Mouse (Mus musculus) gastrocnemius, adult 8-10 months (tissue): ENCODE measurements at regions not wholly inside any gene's neighbourhood (a gene's known extent, or its start where the extent isn't known, plus 50 kb on each side); places are given as distances from the start of the nearest gene placed in this dataset.

Experiments used
- DNase-seq, 2 experiments: peaks; one replicate each; pipeline ENCODE4 v3.0.0; 2022; ENCODE audit warnings: low spot score in 2 of 2

DNA sequence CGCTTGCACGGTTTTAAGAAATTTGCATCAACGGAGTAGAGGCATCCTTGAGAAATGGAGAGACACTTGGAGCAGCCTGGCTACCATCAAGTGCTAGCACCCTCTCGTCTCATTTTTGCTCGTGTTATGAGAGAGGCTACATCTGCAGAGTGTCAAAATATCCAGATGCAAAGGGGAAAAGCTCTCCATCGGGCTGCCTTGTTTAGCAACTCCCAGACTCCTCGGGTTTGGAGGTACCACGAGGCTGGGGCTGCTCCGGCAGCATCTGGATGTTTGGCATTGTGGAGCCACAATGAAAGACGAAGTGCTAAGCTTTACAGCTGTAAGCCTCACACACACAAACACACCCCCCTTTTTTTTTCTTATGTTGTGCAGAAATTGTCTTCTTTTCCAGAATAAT, 270.5 kb upstream of the Gm765 start:
- DNase-seq = no peak

DNA sequence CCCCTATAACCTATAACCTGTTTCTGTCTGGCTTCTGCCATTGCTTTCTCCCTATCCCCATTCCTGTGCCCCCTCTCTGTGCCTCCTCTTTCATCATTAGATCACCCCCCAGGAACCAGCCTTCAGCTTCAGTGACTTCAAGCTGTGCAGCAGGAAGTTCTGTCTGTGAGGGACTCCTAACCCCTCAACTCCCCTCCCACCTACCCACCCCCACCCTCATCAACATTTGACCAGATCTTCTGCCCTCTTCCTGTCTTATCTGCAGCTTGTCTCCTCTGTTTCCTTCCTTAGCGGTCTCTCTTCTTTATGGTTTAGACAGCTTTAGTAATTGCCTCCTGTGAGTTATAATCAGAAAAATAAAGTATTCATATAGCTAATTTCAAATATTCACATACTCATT, 266.6 kb upstream of the Gm765 start:
- no peak for DNase-seq

DNA sequence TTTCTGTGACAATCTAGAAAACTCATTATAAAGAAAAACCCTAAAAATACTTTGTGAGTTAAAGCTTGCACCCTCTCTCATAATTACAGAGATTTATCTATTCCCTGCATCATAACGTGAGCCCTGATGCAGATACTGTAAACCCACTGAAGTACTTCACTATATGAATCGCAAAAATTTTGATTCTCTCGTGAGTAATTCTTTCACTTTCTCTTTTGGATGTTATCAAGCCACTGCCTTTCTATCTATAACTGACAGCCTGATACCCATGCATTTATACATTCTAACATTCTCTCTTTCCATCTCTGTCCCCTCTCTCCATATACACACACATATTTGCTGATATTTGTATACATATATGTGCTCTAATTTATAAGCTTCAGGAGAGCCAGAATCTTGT, 264.1 kb upstream of the Gm765 start:
- DNase-seq = no peak

DNA sequence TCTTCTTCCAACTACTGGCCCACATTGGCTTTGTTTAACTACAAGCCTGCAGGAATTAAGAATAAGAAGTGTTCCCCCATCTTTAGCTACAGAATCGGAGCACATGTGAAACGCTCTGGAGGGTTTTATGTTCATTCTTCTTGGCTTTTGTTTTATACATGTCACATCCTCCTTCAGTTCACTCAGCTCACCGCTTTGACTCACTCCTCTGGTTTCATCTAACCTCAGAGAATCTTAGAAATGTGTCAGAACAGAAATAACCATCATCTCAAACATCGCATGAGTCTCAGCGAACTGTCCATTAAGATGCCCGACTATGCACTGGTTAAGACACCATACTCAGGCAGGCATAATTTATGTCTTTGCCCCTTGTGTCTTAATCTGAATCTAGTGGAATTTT, 255.1 kb upstream of the Gm765 start:
- DNase-seq = no peak

DNA sequence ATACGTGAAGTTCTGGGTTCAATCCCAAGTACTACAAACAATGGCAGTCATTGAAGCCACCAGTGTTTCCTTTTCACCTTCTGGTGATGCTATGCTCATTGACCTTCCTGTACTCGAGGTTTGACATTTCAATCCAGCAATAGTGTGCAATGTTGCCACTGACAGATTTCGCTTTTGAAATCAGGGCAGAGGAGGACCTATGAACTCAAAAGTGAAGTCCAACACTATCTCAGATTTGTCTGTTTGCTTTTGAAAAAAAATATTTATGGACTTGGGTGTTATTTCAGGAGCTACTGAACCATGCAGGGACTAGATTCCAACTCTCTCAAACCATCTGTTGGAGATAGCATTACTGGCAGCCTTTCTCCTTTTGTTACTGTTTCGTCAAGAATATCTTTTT, 248.4 kb upstream of the Gm765 start:
- no peak for DNase-seq

DNA sequence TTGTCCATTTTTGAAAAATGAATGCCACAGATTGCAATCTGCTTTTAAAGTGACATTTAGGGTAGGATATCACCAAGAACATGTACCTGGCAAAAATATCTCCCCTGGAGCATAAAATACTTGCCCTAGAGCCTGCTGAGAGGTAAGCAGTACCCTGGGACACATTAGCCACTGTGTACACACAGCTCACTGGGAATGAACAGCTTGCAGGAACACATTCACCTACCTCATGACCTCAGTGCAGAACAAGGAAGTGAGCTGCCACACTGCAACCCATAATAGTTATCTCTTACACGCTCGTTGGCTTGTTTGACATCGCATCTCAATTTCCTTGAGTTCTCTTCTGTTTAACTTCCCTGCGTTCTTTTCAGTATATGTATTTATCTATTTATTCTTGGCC, 246.4 kb upstream of the Gm765 start:
- no peak for DNase-seq

DNA sequence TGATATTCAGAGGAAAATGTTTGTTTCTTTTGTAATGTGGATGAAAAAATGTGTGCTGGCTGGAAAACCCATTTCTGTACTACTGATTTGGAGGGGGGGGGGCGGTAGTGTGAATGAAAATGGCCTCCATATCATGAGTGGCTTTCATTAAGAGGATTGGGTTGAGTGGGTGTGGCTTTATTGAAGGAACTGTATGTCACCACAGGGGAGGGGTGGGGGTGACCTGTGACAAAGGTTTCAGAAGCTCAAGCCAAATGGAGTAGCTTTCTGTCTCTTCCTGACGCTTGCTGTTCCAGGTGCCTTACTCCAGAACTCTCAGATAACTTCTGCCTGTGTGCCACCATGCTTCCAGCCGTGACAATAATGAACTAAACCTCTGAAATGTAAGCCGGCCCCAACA, 242.0 kb upstream of the Gm765 start:
- DNase-seq = no peak

DNA sequence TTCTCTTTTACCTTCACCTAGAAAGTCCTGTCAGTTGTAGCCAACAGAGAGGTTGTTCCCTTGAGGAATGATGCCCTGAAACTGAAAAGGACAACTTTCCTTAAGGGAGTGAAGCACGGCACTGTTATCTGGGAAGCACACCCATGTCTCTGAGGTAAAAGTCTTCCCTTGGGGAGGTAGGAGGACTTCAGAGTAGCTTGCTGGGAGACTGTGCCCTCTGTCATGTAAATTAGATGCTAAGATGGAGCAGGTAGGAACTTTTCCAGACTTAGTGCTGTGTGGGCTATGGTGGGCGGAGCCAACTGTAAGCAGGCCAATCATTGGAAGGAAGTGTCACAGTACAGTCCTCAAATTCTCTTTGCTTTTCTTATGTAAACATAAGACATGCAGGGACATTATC, 240.3 kb upstream of the Gm765 start:
- no peak for DNase-seq

DNA sequence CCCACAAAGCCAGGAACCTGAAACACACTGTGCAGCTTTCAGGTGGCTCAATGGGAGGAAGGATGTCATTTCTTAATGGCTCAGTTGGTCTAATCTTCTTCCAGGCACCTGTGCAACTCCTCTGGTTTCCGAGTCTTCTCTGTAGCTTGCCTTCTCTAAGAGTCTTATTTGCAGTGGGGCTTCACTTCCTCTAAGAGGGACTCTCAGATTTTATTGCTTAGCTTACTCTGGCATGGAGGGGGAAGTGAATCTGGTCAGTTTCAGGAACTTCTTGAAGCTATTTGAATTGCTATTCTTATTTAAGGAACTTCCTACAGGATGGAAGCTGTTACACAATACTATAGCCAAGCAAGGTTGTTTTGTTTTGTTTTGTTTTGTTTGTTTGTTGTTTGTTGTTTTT, 232.7 kb upstream of the Gm765 start:
- DNase-seq = no peak

DNA sequence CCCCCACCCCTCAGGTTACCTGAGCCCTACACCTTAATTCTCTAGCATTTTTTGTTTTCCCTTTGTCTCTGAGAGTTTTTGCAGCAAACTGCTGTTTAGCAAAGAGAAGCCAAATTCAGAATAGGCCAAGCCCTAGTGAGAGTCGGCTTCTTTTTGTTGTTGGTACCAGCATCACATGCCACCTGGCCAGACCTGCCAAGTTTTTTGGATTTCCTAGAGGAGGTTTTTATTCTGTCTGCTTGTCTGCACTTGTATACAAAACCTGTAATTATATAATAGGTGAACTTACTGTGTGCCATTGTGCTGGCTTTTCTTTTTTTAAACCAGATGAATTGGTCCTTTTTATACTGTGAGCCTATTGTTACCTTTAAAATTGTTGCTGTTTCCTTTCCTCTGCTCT, 213.1 kb upstream of the Gm765 start:
- DNase-seq = no peak

DNA sequence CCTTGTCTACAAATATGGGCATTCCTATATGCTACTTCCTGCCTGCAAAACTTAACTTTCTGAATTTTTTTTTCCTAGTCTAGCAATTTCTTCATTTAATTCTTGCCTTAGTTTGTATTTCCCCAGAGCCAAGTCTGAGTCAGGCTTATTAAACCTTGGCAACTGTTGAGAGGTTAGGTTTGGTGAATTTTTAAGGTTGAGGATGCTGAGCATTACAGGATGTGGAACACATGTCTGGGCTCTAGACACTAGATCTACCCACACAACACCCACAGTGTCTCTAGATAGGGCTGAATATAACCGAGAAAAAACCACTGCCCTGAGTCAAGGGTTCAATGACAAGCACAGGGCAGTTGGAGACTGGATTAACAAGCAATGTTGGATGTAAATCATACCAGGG, 211.4 kb upstream of the Gm765 start:
- no peak for DNase-seq

DNA sequence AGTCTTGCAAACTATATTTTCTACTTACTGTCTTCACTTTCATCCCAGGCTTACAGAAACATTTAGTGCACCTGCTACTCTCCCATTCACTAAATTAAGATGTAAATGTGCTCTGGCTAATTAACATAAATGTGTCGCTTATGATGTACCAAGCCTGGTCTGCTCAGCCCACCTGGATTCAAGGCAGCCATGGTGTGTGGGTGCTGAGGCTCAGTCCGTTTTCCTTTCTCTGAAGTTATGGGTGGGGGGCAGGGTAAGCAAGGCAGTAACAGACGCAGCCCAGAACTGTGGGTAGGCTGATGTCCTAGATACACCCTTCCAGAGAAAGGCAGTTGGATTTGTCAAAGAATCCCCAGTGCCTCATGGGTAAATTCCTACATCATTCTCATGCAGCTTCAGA, 209.2 kb upstream of the Gm765 start:
- no peak for DNase-seq

DNA sequence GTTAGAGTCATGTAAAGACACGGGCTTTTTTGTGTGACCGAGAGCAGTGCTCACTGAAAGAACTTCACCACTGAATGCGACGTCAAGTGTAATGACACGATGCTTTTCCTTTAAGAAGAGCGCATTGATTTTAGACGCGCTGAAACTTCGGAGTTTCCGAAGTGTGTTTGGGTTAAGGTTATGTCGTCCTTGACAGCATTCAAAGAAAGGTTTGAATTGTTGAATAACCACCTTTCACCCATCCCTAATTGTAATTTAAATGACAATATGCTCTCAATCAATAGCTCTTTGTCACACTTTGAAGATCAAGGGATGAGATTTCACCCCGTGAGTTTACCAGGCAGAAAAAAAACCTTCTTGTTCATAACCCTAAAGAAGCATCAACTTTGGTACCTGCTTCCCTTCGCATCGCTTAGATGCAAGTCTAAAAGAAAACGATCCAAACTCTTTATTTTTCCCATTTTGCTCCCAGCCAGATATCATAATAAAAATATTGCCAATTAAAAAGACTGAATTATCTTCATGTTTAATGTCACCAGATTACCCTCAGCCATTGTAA, 184.4 kb upstream of the Gm765 start:
- no peak for DNase-seq

DNA sequence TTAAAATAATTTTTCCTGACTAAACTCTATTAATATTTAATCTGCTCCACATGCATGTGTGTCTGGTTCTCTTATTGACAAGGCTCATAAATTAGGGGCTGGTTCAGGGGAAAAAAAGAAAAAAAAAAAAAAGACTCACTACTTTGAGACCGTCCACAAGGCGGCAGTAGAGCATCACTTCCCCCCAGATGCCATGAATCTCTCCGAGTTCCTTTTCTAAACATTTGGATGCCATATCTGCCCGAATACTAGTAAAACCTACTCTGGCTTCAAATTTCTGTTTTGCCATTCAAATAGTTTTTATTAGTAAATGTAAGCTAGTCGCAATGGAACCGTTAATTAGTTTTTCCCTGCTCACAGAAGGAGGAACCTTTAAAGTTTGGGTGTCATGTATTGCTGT, 182.7 kb upstream of the Gm765 start:
- DNase-seq = no peak

DNA sequence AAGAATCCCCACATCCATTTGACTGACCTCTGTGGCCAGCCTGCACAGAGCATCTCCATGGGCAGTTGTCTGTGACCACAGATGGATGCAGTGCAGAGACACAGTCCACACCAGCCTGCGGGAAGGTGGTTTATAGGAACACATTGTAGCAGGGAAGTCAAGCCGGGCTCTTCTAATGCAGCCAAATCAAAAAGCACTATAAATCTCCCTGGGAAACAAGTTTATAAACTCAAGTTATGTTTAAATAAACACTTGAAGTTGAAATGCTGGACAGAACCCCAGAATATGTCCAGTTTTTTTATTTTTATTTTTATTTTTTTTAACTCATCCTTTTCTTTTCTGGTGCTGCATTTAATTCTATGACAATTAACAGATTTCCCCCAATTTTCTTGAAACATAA, 182.1 kb upstream of the Gm765 start:
- DNase-seq = no peak

DNA sequence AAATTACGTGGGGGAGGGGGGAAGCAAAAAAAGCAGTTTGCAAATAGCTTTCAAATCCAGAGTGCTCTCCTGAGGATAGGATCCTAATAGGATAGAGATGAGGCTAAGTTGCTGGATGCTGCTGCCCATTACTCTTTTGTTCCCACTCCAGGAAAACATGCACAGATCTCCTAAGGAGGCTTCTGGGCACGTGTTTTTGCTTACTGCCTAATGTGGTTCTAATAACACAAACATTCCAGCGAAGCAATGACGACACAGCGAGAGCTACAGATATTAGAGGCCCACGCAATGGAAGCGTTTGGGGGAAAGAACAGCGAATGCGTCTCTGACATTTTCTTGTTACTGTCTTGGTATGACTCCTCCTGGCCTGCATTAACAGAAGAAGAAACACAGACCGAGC, 179.0 kb upstream of the Gm765 start:
- no peak for DNase-seq

DNA sequence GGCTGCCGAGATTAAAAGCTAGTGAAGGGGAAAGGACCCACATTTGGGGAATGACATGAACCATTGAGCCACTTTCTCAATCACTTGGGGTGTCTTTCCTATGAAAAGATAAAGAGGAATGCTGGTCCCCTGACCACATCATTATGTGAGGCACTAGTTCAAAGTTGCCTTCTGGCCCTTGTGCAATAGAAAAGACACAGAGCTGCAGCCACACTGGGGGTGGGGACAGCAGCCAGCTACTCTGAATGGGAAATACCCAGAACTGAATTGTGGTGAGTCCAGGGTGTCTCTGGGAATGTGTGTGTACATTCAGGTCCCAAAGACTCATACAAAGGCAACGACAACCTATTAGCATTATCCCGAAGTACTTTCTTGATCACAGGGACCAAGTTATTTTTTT, 172.3 kb upstream of the Gm765 start:
- DNase-seq = no peak

DNA sequence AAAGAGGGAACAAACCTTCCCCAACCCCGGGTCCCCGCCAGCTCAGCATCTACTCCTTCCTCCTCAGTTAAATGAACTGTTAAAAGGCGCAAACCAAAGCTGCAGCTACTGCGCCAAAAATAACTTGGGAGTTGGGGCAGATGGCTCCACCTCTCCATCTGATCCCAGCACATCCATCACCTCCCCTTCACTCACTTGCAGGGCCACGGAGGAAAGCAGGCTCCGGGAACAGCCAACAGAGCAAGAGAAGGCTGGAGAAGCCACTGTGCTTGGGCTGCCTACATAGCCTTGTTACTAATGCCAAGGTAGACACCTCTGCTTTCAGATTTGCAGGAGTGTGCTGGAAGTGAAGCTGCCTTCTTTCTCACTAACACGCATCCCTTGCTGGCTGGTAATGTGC, 171.8 kb upstream of the Gm765 start:
- DNase-seq = no peak

DNA sequence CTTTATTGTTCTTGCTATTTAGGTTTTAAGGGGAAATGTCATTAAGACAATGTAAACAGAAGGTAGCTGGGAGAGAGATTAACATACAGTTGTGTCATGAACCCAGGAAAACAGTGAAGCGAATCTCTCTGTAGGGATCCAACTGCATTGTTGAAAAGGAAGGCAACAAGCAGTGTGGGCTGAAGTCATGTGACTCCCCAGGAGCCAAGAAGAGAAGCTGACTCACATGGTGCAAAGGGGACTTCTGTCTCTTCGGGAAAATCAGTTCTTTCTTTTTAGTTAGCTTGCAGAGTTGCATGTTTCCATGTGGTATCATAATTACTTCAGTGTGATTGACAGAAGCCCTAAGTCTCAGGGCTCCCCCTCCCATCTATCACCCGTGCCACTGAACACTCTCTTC, 170.7 kb upstream of the Gm765 start:
- no peak for DNase-seq

DNA sequence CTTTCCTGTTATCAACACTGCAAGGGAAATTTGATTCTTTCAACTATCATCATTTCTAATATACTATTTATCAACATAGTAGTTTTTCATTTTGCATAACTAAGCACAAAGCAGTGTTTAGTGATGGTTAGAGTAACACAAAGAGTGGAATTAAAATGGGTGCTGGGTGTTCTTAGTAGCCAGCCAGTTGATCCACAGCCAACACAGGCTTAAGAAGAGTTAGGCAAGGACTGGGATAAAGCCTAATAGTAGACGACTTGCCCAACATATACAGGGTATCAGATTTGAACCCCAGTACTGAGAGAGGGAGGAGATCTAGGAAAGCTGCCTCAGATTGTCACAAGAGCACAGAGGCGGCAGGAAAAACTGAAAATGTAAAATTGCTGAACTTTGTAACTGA, 160.2 kb upstream of the Gm765 start:
- DNase-seq = no peak

DNA sequence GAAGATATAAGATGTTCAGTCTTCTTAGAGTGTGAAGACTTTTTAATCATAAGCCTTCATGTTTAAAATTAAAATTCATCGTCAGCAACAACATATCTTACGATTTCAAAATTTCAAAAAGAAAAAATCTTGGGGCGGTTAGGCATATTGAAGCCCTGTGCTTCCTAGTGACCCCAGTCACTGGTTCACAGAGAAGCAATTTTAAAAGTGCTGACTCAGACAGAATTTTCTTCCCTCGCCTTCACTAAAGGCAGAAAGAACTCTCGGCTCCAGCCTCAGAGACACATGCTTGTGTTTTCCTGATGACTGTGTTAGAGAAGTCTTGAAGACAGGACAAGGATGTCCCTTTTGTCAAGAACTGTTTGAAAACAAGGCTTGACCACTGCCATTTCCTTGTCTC, 157.2 kb upstream of the Gm765 start:
- no peak for DNase-seq

DNA sequence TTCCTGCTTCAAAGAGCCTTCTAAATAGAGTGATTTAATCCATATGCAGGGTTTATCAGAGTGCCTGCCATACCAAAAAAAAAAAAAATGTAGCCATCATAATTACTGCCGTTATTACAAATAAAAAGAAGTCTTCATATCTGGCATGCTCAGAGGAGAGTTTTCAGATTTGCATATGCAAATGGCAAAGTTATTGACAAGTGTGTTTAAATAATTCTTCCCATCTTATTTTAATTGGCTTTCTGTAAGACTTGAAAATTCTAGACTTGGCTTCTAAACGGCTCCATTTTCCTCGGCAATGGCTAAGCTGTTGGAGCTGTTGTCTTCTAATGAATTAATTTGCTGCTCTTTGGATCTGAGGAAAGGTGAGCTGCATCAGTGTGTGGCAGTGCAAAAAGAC, 144.1 kb upstream of the Gm765 start:
- DNase-seq = no peak

DNA sequence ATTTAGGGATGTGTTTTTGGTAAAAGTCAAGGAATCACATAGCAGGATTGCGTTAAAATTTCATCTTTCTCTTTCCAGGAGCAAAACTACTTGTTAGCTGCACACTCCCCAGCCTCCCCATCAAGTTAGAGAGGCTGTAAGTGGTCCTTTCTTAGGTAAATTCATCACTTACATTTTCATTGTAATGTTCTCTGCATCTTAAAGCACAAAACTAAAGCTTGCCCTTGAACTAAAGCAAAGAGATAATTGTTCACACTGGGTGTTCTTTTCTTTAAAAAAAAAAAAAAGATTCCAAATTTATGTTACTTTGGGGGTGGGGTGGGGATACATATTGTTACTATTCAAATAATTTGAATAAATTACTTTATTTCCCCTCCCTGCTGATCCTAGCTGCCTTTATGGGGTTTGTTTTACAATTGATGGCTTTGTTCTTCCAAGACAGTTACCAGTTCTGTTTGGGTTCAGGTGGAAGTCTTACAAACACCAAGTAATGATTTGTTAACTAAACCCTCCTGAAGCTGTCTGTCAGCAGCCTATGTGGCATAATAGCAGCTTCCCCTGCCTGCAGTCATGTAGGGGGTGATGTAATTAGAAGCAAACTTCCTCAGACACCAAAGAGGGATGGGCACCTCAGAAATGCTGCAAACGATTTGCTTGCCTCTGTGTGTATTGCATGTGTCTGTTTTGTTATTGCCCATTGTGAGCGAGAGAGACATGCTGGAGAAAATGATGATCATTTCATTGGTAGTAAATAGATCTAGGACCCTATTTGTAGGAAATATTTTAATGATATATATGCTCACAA, 141.0 kb upstream of the Gm765 start:
- DNase-seq = no peak

DNA sequence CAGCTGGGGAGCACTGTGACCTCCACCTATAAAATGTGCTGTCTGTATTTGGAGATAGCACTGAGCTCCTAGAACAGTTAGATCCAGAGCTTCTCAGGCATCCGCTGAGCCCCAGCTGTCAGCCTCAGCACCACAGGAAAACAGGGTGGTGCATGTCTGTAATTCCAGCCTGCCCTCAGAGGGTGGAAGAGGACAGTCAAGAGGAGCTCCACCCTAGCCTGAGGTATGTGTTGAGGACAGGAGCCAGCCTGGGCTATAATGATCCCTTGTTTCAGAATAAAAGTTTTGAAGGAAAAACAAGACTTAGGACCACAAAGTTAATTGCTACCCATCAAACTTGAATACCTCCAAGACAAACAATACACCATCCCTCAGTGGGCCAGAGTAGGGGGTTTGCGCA, 139.8 kb upstream of the Gm765 start:
- no peak for DNase-seq
